Mouse (Mus musculus) hindbrain, embryonic 15.5 days (tissue): Measurements from ENCODE around the gene Kxd1. TPM values are rescaled to one million over a fixed set of nuclear protein-coding genes. Genes with fewer than 3 reads are reported as not detected.

Source experiments
- ATAC-seq: fragments of 200-750 bp; cut with Nextera tagmentation; 2 replicates; pipeline ENCODE4 v1.8.0; 2017; ENCODE audit warnings: low read depth, moderate number of reproducible peaks, moderate TSS enrichment; ENCODE audit not compliant: low FRiP score
- H3K27ac ChIP-seq: fragments of 300-500 bp; sonication (generic); replicated peaks from 2 replicates; pipeline ENCODE4 v1.5.1; 2015; ENCODE audit warnings: mild to moderate bottlenecking, inconsistent platforms
- H3K27me3 ChIP-seq: fragments of 300-500 bp; sonication (generic); 2 replicates; pipeline ENCODE4 v1.6.1; 2015; ENCODE audit warnings: control low read depth, inconsistent platforms
- H3K36me3 ChIP-seq: fragments of 300-500 bp; sonication (generic); 2 replicates; pipeline ENCODE4 v1.6.1; 2015; ENCODE audit warnings: control low read depth, inconsistent platforms
- H3K4me1 ChIP-seq: fragments of 300-500 bp; sonication (generic); replicated peaks from 2 replicates; pipeline ENCODE4 v1.6.1; 2015; ENCODE audit warnings: control low read depth, inconsistent platforms
- H3K4me2 ChIP-seq: fragments of 300-500 bp; sonication (generic); 2 replicates; pipeline ENCODE4 v1.6.1; 2015; ENCODE audit warnings: moderate library complexity, mild to moderate bottlenecking, inconsistent platforms
- H3K4me3 ChIP-seq: fragments of 300-500 bp; sonication (generic); 2 replicates; pipeline ENCODE4 v1.5.1; 2015; ENCODE audit warnings: mild to moderate bottlenecking, inconsistent platforms
- H3K9ac ChIP-seq: fragments of 300-500 bp; sonication (generic); 2 replicates; pipeline ENCODE4 v1.6.1; 2015; ENCODE audit warnings: inconsistent platforms
- H3K9me3 ChIP-seq: fragments of 300-500 bp; sonication (generic); 2 replicates; pipeline ENCODE4 v1.6.1; 2016; ENCODE audit warnings: control low read depth, inconsistent platforms
- WGBS: fragments of 180-500 bp; shearing (Covaris S2); methylation state at CpG from one replicate; pipeline ENCODE4 v1.1.7; 2015; 5-methylcytosine and 5-hydroxymethylcytosine counted together
- polyA plus RNA-seq: library from polyadenylated mRNA; unstranded; fragments of >200 nt; fragmentation: Nextera tagmentation; extraction: Ambion mirVana; gene quantifications from 2 replicates; pipeline ENCODE4 v1.2.1, GENCODE M21; 2015

Gene Kxd1
- polyA plus RNA-seq: 48.5 and 49.0 TPM in 2 replicates

- Histone ChIP-seq H3K27me3 (no peaks in the 10 kb centered on the region), H3K27ac (peak within 1 kb of the TSS; percentile 92), H3K4me2 (peak within 1 kb of the TSS; percentile 82), H3K4me3 (peak within 1 kb of the TSS; percentile 88), H3K36me3 (peaks cover 20% of the 10 kb centered on the region), H3K9ac (peak within 1 kb of the TSS; percentile 88), H3K9me3 (no peaks in the 10 kb centered on the region), H3K4me1 (peaks cover 38% of the 10 kb centered on the region)
- 0% methylated on average over 53 of the region's 61 CpGs for WGBS
- peak; percentile 94 for ATAC-seq
Observed at GRCm38 (mm10) chr8:70527512-70528181, at the start of gene Kxd1, which contains the start of gene Fkbp8. Gene Kxd1, minus strand, starts transcription at chr8:70527956. Gene Fkbp8, plus strand, starts transcription at chr8:70527724.

GRCm38 (mm10) chr8:70577207-70577606 lies 49.5 kb upstream of the Kxd1 start:
- no peak for ATAC-seq
- Histone ChIP-seq H3K27ac (no peak overlapping the region), H3K27me3 (no peaks in the 10 kb centered on the region), H3K9ac (no peak overlapping the region), H3K9me3 (no peaks in the 10 kb centered on the region), H3K36me3 (peaks cover 23% of the 10 kb centered on the region), H3K4me1 (no peaks in the 10 kb centered on the region), H3K4me3 (no peak overlapping the region), H3K4me2 (no peak overlapping the region)
- 96% methylated on average over 3 of the region's 3 CpGs for WGBS

- no peak overlapping the region for H3K4me2 ChIP-seq
- no peaks in the 10 kb centered on the region for H3K9me3 ChIP-seq
- 81% methylated on average over 4 of the region's 4 CpGs for WGBS
- ATAC-seq: no peak
- H3K27ac ChIP-seq: no peak overlapping the region
- H3K4me1 ChIP-seq: no peaks in the 10 kb centered on the region
- H3K4me3 ChIP-seq: no peak overlapping the region
- no peaks in the 10 kb centered on the region for H3K27me3 ChIP-seq
- H3K36me3 ChIP-seq: peaks cover 9% of the 10 kb centered on the region; the same call in 1 of the 2 replicates
- H3K9ac ChIP-seq: no peak overlapping the region
Observed at GRCm38 (mm10) chr8:70574915-70575314, 47.2 kb upstream of the Kxd1 start.

GRCm38 (mm10) chr8:70574302-70574701 lies 46.5 kb upstream of the Kxd1 start:
- Histone ChIP-seq H3K4me2 (no peak overlapping the region), H3K9me3 (no peaks in the 10 kb centered on the region), H3K4me3 (no peak overlapping the region), H3K4me1 (no peaks in the 10 kb centered on the region), H3K9ac (no peak overlapping the region), H3K27ac (no peak overlapping the region), H3K27me3 (no peaks in the 10 kb centered on the region), H3K36me3 (peaks cover 8% of the 10 kb centered on the region; the same call in 1 of the 2 replicates)
- no peak for ATAC-seq

- no peak overlapping the region for H3K27ac ChIP-seq
- no peaks in the 10 kb centered on the region for H3K9me3 ChIP-seq
- WGBS: 76% methylated on average over 6 of the region's 6 CpGs
- ATAC-seq: no peak; the same call in 1 of the 2 replicates
- H3K36me3 ChIP-seq: no peaks in the 10 kb centered on the region
- no peak overlapping the region for H3K4me3 ChIP-seq
- H3K9ac ChIP-seq: no peak overlapping the region
- no peak overlapping the region for H3K4me2 ChIP-seq
- no peaks in the 10 kb centered on the region for H3K4me1 ChIP-seq
- no peaks in the 10 kb centered on the region for H3K27me3 ChIP-seq
Observed at GRCm38 (mm10) chr8:70570990-70571389, 43.2 kb upstream of the Kxd1 start.

- Histone ChIP-seq H3K4me1 (0 out of 2 replicates have a peak, but pooled peaks cover 3% of the 10 kb centered on the region), H3K27me3 (no peaks in the 10 kb centered on the region), H3K9me3 (no peaks in the 10 kb centered on the region), H3K27ac (no peak overlapping the region), H3K4me2 (no peak overlapping the region), H3K36me3 (no peaks in the 10 kb centered on the region), H3K4me3 (no peak overlapping the region), H3K9ac (no peak overlapping the region)
- ATAC-seq: peak; percentile 23; the same call in 1 of the 2 replicates
Observed at GRCm38 (mm10) chr8:70570360-70570759, 42.6 kb upstream of the Kxd1 start.

- H3K4me2 ChIP-seq: no peak overlapping the region
- no peak overlapping the region for H3K4me3 ChIP-seq
- H3K4me1 ChIP-seq: peaks cover 22% of the 10 kb centered on the region; the same call in 1 of the 2 replicates
- H3K27me3 ChIP-seq: no peaks in the 10 kb centered on the region
- no peaks in the 10 kb centered on the region for H3K36me3 ChIP-seq
- 0 out of 2 replicates have a peak, but pooled peaks have one; percentile 24 for ATAC-seq
- 65% methylated on average over 3 of the region's 3 CpGs for WGBS
- no peak overlapping the region for H3K9ac ChIP-seq
- H3K9me3 ChIP-seq: no peaks in the 10 kb centered on the region
- no peak overlapping the region for H3K27ac ChIP-seq
Observed at GRCm38 (mm10) chr8:70565561-70565960, 37.8 kb upstream of the Kxd1 start.

- ATAC-seq: no peak
- Histone ChIP-seq H3K27ac (no peak overlapping the region), H3K27me3 (no peaks in the 10 kb centered on the region), H3K36me3 (no peaks in the 10 kb centered on the region), H3K4me2 (no peak overlapping the region), H3K4me3 (no peak overlapping the region), H3K9me3 (no peaks in the 10 kb centered on the region), H3K9ac (no peak overlapping the region), H3K4me1 (peaks cover 30% of the 10 kb centered on the region; the same call in 1 of the 2 replicates)
- 81% methylated on average over 3 of the region's 3 CpGs for WGBS
Observed at GRCm38 (mm10) chr8:70564696-70565235, 37.0 kb upstream of the Kxd1 start.

- Histone ChIP-seq H3K4me2 (no peak overlapping the region), H3K36me3 (no peaks in the 10 kb centered on the region), H3K4me3 (no peak overlapping the region), H3K27ac (no peak overlapping the region), H3K9ac (no peak overlapping the region), H3K9me3 (no peaks in the 10 kb centered on the region), H3K4me1 (peaks cover 33% of the 10 kb centered on the region; the same call in 1 of the 2 replicates), H3K27me3 (no peaks in the 10 kb centered on the region)
- WGBS: 92% methylated on average over 6 of the region's 6 CpGs
- ATAC-seq: no peak
Observed at GRCm38 (mm10) chr8:70563763-70564387, 36.1 kb upstream of the Kxd1 start.

GRCm38 (mm10) chr8:70562802-70563201 lies 35.0 kb upstream of the Kxd1 start:
- Histone ChIP-seq H3K4me2 (no peak overlapping the region), H3K9ac (no peak overlapping the region), H3K27me3 (no peaks in the 10 kb centered on the region), H3K9me3 (no peaks in the 10 kb centered on the region), H3K36me3 (no peaks in the 10 kb centered on the region), H3K27ac (no peak overlapping the region), H3K4me1 (peaks cover 33% of the 10 kb centered on the region; the same call in 1 of the 2 replicates), H3K4me3 (no peak overlapping the region)
- ATAC-seq: no peak
- WGBS: 81% methylated on average over 3 of the region's 3 CpGs

GRCm38 (mm10) chr8:70561809-70562535 lies 34.2 kb upstream of the Kxd1 start:
- WGBS: 78% methylated on average over 7 of the region's 7 CpGs
- Histone ChIP-seq H3K9me3 (no peaks in the 10 kb centered on the region), H3K27ac (no peak overlapping the region), H3K9ac (no peak overlapping the region), H3K36me3 (no peaks in the 10 kb centered on the region), H3K4me3 (no peak overlapping the region), H3K4me1 (peaks cover 33% of the 10 kb centered on the region; the same call in 1 of the 2 replicates), H3K4me2 (no peak overlapping the region), H3K27me3 (no peaks in the 10 kb centered on the region)
- ATAC-seq: no peak

- H3K4me2 ChIP-seq: no peak overlapping the region
- no peak overlapping the region for H3K27ac ChIP-seq
- H3K9ac ChIP-seq: no peak overlapping the region
- peaks cover 33% of the 10 kb centered on the region; the same call in 1 of the 2 replicates for H3K4me1 ChIP-seq
- no peak overlapping the region for H3K4me3 ChIP-seq
- 73% methylated on average over 4 of the region's 4 CpGs for WGBS
- no peaks in the 10 kb centered on the region for H3K36me3 ChIP-seq
- no peaks in the 10 kb centered on the region for H3K27me3 ChIP-seq
- ATAC-seq: no peak
- no peaks in the 10 kb centered on the region for H3K9me3 ChIP-seq
Observed at GRCm38 (mm10) chr8:70561357-70561756, 33.6 kb upstream of the Kxd1 start.
